In the genomic region with DNA sequence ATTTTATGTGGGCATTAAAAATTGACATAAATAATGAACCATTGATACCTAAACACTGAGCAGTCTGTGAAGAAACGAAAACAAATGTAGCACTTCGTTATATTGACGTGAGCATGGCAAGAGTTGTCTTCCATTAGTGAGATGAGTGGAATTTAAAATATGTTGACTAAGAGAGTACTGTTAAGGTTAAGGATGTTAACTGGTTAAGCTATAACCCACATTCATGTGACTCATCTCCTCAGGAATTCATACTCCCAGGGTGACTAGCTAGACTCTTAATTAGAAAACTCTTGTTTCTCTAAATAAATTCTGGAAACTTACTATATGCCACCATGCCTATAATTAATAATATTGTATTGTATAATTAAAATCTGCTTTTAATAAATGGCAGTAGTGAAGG, we compare ENCODE assay signal across 13 mouse cellular contexts.
"Had no signal": no experiment of that assay in that cellular context is flagged by ENCODE, and none has a peak within 500 bp of the region (broad histone marks: within the 10 kb centered on the region; RNA-seq: fewer than 3 reads in every experiment).

No protein-coding gene starts in this region.

- DNase-seq: kidney, adult 18-20 months; kidney, postnatal 4 days; left cerebral cortex, postnatal 4 days; liver, postnatal 0 days; lung, postnatal 10 days; lung, postnatal 36 days; retina, postnatal 1 day; right cerebral cortex, postnatal 25 days; spleen, adult 18-20 months; thymus, adult 18-20 months; thymus, postnatal 36 days had no signal

- ATAC-seq: liver, postnatal 0 days; midbrain, embryonic 13.5 days; midbrain, embryonic 16.5 days had no signal
